Mouse (Mus musculus): Measurements from ENCODE around the gene Mpdu1. TPM values are rescaled to one million over a fixed set of nuclear protein-coding genes. Genes with fewer than 3 reads are reported as not detected.

The Mpdu1 gene
- polyA plus RNA-seq, 1 experiment from 2014 or later: 26.8 TPM

- peak within 1 kb of the TSS; percentile 97 for H3K4me3 ChIP-seq (ENCODE audit: low read depth, low read length)
- peak within 1 kb of the TSS; percentile 99 for H3K9ac ChIP-seq (ENCODE audit: low read length)
- peaks cover 29% of the 10 kb centered on the region for H3K36me3 ChIP-seq (ENCODE audit: control insufficient read depth, insufficient read depth, low read length)
- H3K4me1 ChIP-seq (ENCODE audit: control insufficient read depth, insufficient read depth, low read length): peaks cover 16% of the 10 kb centered on the region
- ATAC-seq (ENCODE audit: insufficient read depth, low FRiP score, low TSS enrichment) (peak; percentile 96), DNase-seq (ENCODE audit: low spot score) (peak; percentile 100)
- WGBS: 0% methylated on average over 36 of the region's 36 CpGs
- H3K27ac ChIP-seq (ENCODE audit: low read depth, low read length): peak within 1 kb of the TSS; percentile 96
- H3K9me3 ChIP-seq (ENCODE audit: control insufficient read depth, low read length): no peaks in the 10 kb centered on the region
- peak within 1 kb of the TSS; percentile 86 for H3K4me2 ChIP-seq (ENCODE audit: low read depth)
- H3K27me3 ChIP-seq (ENCODE audit: control insufficient read depth, insufficient read depth, low read length): no peaks in the 10 kb centered on the region
Measured at GRCm38 (mm10) chr11:69672211-69672706, 9.8 kb upstream of the Mpdu1 start, which contains the start of gene Eif4a1. Gene Eif4a1 (minus strand): TSS chr11:69672423.

GRCm38 (mm10) chr11:69671726-69672124 is 9.3 kb upstream of the Mpdu1 start:
- no peaks in the 10 kb centered on the region for H3K9me3 ChIP-seq (ENCODE audit: control insufficient read depth, low read length)
- no peaks in the 10 kb centered on the region for H3K27me3 ChIP-seq (ENCODE audit: control insufficient read depth, insufficient read depth, low read length)
- H3K27ac ChIP-seq (ENCODE audit: low read depth, low read length): peak overlapping the region; percentile 96
- under 1% methylated on average over 41 of the region's 43 CpGs for WGBS
- peak overlapping the region; percentile 99 for H3K9ac ChIP-seq (ENCODE audit: low read length)
- ATAC-seq (ENCODE audit: insufficient read depth, low FRiP score, low TSS enrichment): 0 out of 2 replicates have a peak, but pooled peaks have one; percentile 17
- DNase-seq (ENCODE audit: low spot score): no peak
- H3K4me2 ChIP-seq (ENCODE audit: low read depth): peak overlapping the region; percentile 86
- H3K36me3 ChIP-seq (ENCODE audit: control insufficient read depth, insufficient read depth, low read length): peaks cover 29% of the 10 kb centered on the region
- H3K4me1 ChIP-seq (ENCODE audit: control insufficient read depth, insufficient read depth, low read length): peaks cover 16% of the 10 kb centered on the region
- peak overlapping the region; percentile 97 for H3K4me3 ChIP-seq (ENCODE audit: low read depth, low read length)

GRCm38 (mm10) chr11:69670786-69671725 is 8.6 kb upstream of the Mpdu1 start:
- Histone ChIP-seq H3K4me2 (ENCODE audit: low read depth) (peak overlapping the region; percentile 86), H3K27ac (ENCODE audit: low read depth, low read length) (peak overlapping the region; percentile 96), H3K27me3 (ENCODE audit: control insufficient read depth, insufficient read depth, low read length) (no peaks in the 10 kb centered on the region), H3K9ac (ENCODE audit: low read length) (peak overlapping the region; percentile 99), H3K36me3 (ENCODE audit: control insufficient read depth, insufficient read depth, low read length) (peaks cover 29% of the 10 kb centered on the region), H3K4me3 (ENCODE audit: low read depth, low read length) (peak overlapping the region; percentile 97), H3K4me1 (ENCODE audit: control insufficient read depth, insufficient read depth, low read length) (peaks cover 16% of the 10 kb centered on the region), H3K9me3 (ENCODE audit: control insufficient read depth, low read length) (no peaks in the 10 kb centered on the region)
- DNase-seq (ENCODE audit: low spot score) (peak; percentile 95), ATAC-seq (ENCODE audit: insufficient read depth, low FRiP score, low TSS enrichment) (peak; percentile 48)
- WGBS: 1% methylated on average over 56 of the region's 61 CpGs

GRCm38 (mm10) chr11:69666665-69667005 is 4.2 kb upstream of the Mpdu1 start:
- Histone ChIP-seq H3K4me1 (ENCODE audit: control insufficient read depth, insufficient read depth, low read length) (peaks cover 17% of the 10 kb centered on the region), H3K4me2 (ENCODE audit: low read depth) (no peak overlapping the region), H3K36me3 (ENCODE audit: control insufficient read depth, insufficient read depth, low read length) (peaks cover 33% of the 10 kb centered on the region), H3K4me3 (ENCODE audit: low read depth, low read length) (no peak overlapping the region), H3K9ac (ENCODE audit: low read length) (no peak overlapping the region), H3K27me3 (ENCODE audit: control insufficient read depth, insufficient read depth, low read length) (no peaks in the 10 kb centered on the region), H3K9me3 (ENCODE audit: control insufficient read depth, low read length) (no peaks in the 10 kb centered on the region), H3K27ac (ENCODE audit: low read depth, low read length) (no peak overlapping the region)
- WGBS: 90% methylated on average over 3 of the region's 3 CpGs
- ATAC-seq (ENCODE audit: insufficient read depth, low FRiP score, low TSS enrichment) (no peak), DNase-seq (ENCODE audit: low spot score) (no peak)

GRCm38 (mm10) chr11:69665961-69666664 is 3.7 kb upstream of the Mpdu1 start, which contains the start of gene Cd68:
Gene Cd68 (minus strand): TSS chr11:69666153.
- H3K36me3 ChIP-seq (ENCODE audit: control insufficient read depth, insufficient read depth, low read length): peaks cover 33% of the 10 kb centered on the region
- H3K9ac ChIP-seq (ENCODE audit: low read length): no peak within 1 kb of the TSS

GRCm38 (mm10) chr11:69665457-69665960 is 3.1 kb upstream of the Mpdu1 start:
- Histone ChIP-seq H3K4me3 (ENCODE audit: low read depth, low read length) (no peak overlapping the region), H3K27me3 (ENCODE audit: control insufficient read depth, insufficient read depth, low read length) (no peaks in the 10 kb centered on the region), H3K9me3 (ENCODE audit: control insufficient read depth, low read length) (no peaks in the 10 kb centered on the region), H3K9ac (ENCODE audit: low read length) (no peak overlapping the region), H3K4me1 (ENCODE audit: control insufficient read depth, insufficient read depth, low read length) (peaks cover 19% of the 10 kb centered on the region), H3K27ac (ENCODE audit: low read depth, low read length) (no peak overlapping the region), H3K36me3 (ENCODE audit: control insufficient read depth, insufficient read depth, low read length) (peaks cover 31% of the 10 kb centered on the region), H3K4me2 (ENCODE audit: low read depth) (no peak overlapping the region)
- DNase-seq (ENCODE audit: low spot score): no peak
- WGBS: 82% methylated on average over 9 of the region's 9 CpGs
- no peak for ATAC-seq (ENCODE audit: insufficient read depth, low FRiP score, low TSS enrichment)

More at GRCm38 (mm10) chr11:69665961-69666664, 3.7 kb upstream of the Mpdu1 start, which contains the start of gene Cd68:
- DNase-seq (ENCODE audit: low spot score): no peak
- ATAC-seq (ENCODE audit: insufficient read depth, low FRiP score, low TSS enrichment): no peak
- WGBS: 39% methylated on average over 7 of the region's 7 CpGs
- H3K4me2 ChIP-seq (ENCODE audit: low read depth): no peak within 1 kb of the TSS
- no peak within 1 kb of the TSS for H3K27ac ChIP-seq (ENCODE audit: low read depth, low read length)
- H3K9me3 ChIP-seq (ENCODE audit: control insufficient read depth, low read length): no peaks in the 10 kb centered on the region
- no peaks in the 10 kb centered on the region for H3K27me3 ChIP-seq (ENCODE audit: control insufficient read depth, insufficient read depth, low read length)
- H3K4me3 ChIP-seq (ENCODE audit: low read depth, low read length): no peak within 1 kb of the TSS
- peaks cover 20% of the 10 kb centered on the region for H3K4me1 ChIP-seq (ENCODE audit: control insufficient read depth, insufficient read depth, low read length)

- no peak overlapping the region for H3K27ac ChIP-seq (ENCODE audit: low read depth, low read length)
Measured at GRCm38 (mm10) chr11:69664841-69665240, 2.4 kb upstream of the Mpdu1 start.

GRCm38 (mm10) chr11:69663795-69664194 is 1.4 kb upstream of the Mpdu1 start:
- H3K27ac ChIP-seq (ENCODE audit: low read depth, low read length): no peak overlapping the region
- WGBS: 84% methylated on average over 6 of the region's 6 CpGs

More at GRCm38 (mm10) chr11:69664841-69665240, 2.4 kb upstream of the Mpdu1 start:
- H3K9ac ChIP-seq (ENCODE audit: low read length): no peak overlapping the region
- peaks cover 30% of the 10 kb centered on the region for H3K36me3 ChIP-seq (ENCODE audit: control insufficient read depth, insufficient read depth, low read length)
- H3K4me1 ChIP-seq (ENCODE audit: control insufficient read depth, insufficient read depth, low read length): peaks cover 13% of the 10 kb centered on the region
- no peak overlapping the region for H3K4me2 ChIP-seq (ENCODE audit: low read depth)
- 95% methylated on average over 7 of the region's 7 CpGs for WGBS
- no peak for DNase-seq (ENCODE audit: low spot score)
- H3K4me3 ChIP-seq (ENCODE audit: low read depth, low read length): no peak overlapping the region
- ATAC-seq (ENCODE audit: insufficient read depth, low FRiP score, low TSS enrichment): no peak
- H3K9me3 ChIP-seq (ENCODE audit: control insufficient read depth, low read length): no peaks in the 10 kb centered on the region
- no peaks in the 10 kb centered on the region for H3K27me3 ChIP-seq (ENCODE audit: control insufficient read depth, insufficient read depth, low read length)

More at GRCm38 (mm10) chr11:69663795-69664194, 1.4 kb upstream of the Mpdu1 start:
- H3K4me1 ChIP-seq (ENCODE audit: control insufficient read depth, insufficient read depth, low read length): peaks cover 8% of the 10 kb centered on the region; the same call in 1 of the 2 replicates
- H3K36me3 ChIP-seq (ENCODE audit: control insufficient read depth, insufficient read depth, low read length): peaks cover 21% of the 10 kb centered on the region
- no peaks in the 10 kb centered on the region for H3K9me3 ChIP-seq (ENCODE audit: control insufficient read depth, low read length)
- DNase-seq (ENCODE audit: low spot score) (no peak), ATAC-seq (ENCODE audit: insufficient read depth, low FRiP score, low TSS enrichment) (no peak)
- H3K4me2 ChIP-seq (ENCODE audit: low read depth): no peak overlapping the region
- no peak overlapping the region for H3K9ac ChIP-seq (ENCODE audit: low read length)
- H3K27me3 ChIP-seq (ENCODE audit: control insufficient read depth, insufficient read depth, low read length): no peaks in the 10 kb centered on the region
- H3K4me3 ChIP-seq (ENCODE audit: low read depth, low read length): no peak overlapping the region

Measured in neural tube, embryonic 11.5 days (tissue).